Mouse (Mus musculus) kidney, adult 11 months (tissue): ENCODE results near the gene Atp2b1.
"Not testable (repeated sequence)": the region's sequence is repeated elsewhere in the genome, so short reads cannot be mapped to it uniquely, and the experiment has no call there.

Experiments used
- DNase-seq: peaks from one replicate; pipeline ENCODE4 v3.0.0; 2022

The Atp2b1 gene

GRCm38 (mm10) chr10:98967240-98967891 is 53.2 kb downstream of the Atp2b1 start:
- DNase-seq: no peak

GRCm38 (mm10) chr10:98970917-98971316 is 56.7 kb downstream of the Atp2b1 start:
- no peak for DNase-seq

- DNase-seq: no peak
Measured at GRCm38 (mm10) chr10:98972359-98972758, 58.2 kb downstream of the Atp2b1 start.

GRCm38 (mm10) chr10:98972912-98973605 is 58.9 kb downstream of the Atp2b1 start:
- DNase-seq: no peak

GRCm38 (mm10) chr10:98974645-98975044 is 60.4 kb downstream of the Atp2b1 start:
- DNase-seq: no peak

- no peak for DNase-seq
Measured at GRCm38 (mm10) chr10:98975611-98976010, 61.4 kb downstream of the Atp2b1 start.

GRCm38 (mm10) chr10:98976877-98977494 is 62.8 kb downstream of the Atp2b1 start:
- no peak for DNase-seq

GRCm38 (mm10) chr10:98978766-98979165 is 64.6 kb downstream of the Atp2b1 start:
- DNase-seq: no peak

- no peak for DNase-seq
Measured at GRCm38 (mm10) chr10:98979296-98979695, 65.1 kb downstream of the Atp2b1 start.

- DNase-seq: no peak
Measured at GRCm38 (mm10) chr10:98979951-98980350, 65.7 kb downstream of the Atp2b1 start.

- DNase-seq: no peak
Measured at GRCm38 (mm10) chr10:98991964-98992363, 77.8 kb downstream of the Atp2b1 start.

- DNase-seq: no peak
Measured at GRCm38 (mm10) chr10:98993186-98993585, 79.0 kb downstream of the Atp2b1 start.

- not testable (repeated sequence) for DNase-seq
Measured at GRCm38 (mm10) chr10:98995016-98995747, 81.0 kb downstream of the Atp2b1 start.

GRCm38 (mm10) chr10:99004866-99005265 is 90.7 kb downstream of the Atp2b1 start:
- DNase-seq: no peak

- DNase-seq: no peak
Measured at GRCm38 (mm10) chr10:99011084-99011483, 96.9 kb downstream of the Atp2b1 start.

GRCm38 (mm10) chr10:99012086-99012485 is 97.9 kb downstream of the Atp2b1 start:
- no peak for DNase-seq

GRCm38 (mm10) chr10:99014737-99015136 is 100.5 kb downstream of the Atp2b1 start:
- no peak for DNase-seq

- DNase-seq: no peak
Measured at GRCm38 (mm10) chr10:99016996-99017395, 102.8 kb downstream of the Atp2b1 start.

GRCm38 (mm10) chr10:99027462-99027861 is 113.3 kb downstream of the Atp2b1 start:
- DNase-seq: no peak

GRCm38 (mm10) chr10:99029844-99030243 is 115.6 kb downstream of the Atp2b1 start:
- DNase-seq: no peak

- DNase-seq: no peak
Measured at GRCm38 (mm10) chr10:99033830-99034828, 119.9 kb downstream of the Atp2b1 start.
